ENCODE assay signal across 8 mouse cellular contexts in the genomic region with DNA sequence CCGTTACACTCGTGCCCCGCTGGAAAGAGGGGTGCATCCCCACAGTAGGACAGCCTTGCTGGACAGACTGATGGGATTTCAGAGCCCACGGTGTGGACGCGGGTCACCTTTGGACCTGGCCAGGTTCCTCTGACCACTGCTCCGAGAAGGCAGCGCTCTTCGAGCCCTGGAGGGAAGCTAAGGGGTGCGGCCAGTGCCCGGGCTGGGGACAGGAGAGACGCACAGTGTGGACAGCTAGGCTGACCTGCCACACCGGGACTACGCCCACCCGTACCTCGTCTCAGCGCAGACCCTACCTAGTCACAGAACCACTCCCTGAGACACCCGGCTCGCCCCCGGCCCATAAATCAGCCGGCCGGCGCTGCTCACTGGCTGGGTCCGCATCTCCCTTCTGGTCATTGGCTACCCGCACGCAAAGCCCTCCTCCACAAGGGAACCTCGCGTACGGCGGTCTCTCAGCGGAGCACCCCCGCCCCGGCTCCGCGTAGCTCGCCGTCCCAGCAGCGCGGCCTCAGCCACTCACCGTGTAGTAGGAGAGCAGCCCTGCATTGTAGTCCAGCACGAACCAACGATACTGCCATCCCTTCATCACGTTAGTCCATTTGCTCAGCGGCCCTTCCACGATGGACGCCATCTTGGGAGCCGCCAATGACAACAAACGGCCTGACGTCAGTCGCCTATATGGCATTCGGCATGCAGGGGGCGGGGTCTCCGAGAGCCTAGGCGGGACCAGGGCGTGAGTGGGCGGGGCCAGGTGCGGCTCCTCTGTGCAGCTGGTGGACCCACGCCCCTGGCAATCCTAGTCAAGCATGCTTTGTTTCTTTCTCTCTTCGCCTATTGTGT. TPM values are rescaled to one million over a fixed set of nuclear protein-coding genes. Genes with fewer than 3 reads are reported as not detected.
DNase-seq lines count a peak whose midpoint lies in the region; ATAC-seq and TF ChIP-seq lines count a peak whose summit lies in the region.

Gene Osbpl9 (minus strand): TSS at position 691 of the 843 bp plus-strand sequence.

- H3K9me3 ChIP-seq in CH12.LX (replicated peaks; ENCODE audit: low read length), result no peaks in the 10 kb centered on the region
- H3K9me3 ChIP-seq in forebrain, embryonic 11.5 days (ENCODE audit: control insufficient read depth, low read length), result no peaks in the 10 kb centered on the region
- no peaks in the 10 kb centered on the region for H3K9me3 ChIP-seq in heart, embryonic 16.5 days (replicated peaks; ENCODE audit: control insufficient read depth, low read length)
- no peaks in the 10 kb centered on the region for H3K9me3 ChIP-seq in liver, embryonic 15.5 days (replicated peaks)
- no peaks in the 10 kb centered on the region for H3K9me3 ChIP-seq in neural tube, embryonic 12.5 days

- H3K27ac ChIP-seq in CH12.LX (ENCODE audit: insufficient read depth, low read depth), result 0 out of 2 replicates have a peak within 1 kb of the TSS, but pooled peaks have one; percentile 22
- peak within 1 kb of the TSS; percentile 92 for H3K27ac ChIP-seq in forebrain, embryonic 11.5 days (ENCODE audit: low read depth, low read length)
- H3K27ac ChIP-seq in heart, embryonic 16.5 days (ENCODE audit: low read length), result peak within 1 kb of the TSS; percentile 98
- H3K27ac ChIP-seq in liver, embryonic 15.5 days (replicated peaks), result peak within 1 kb of the TSS; percentile 84
- peak within 1 kb of the TSS; percentile 91 for H3K27ac ChIP-seq in neural tube, embryonic 12.5 days

- no peak for TF ChIP-seq CTCF in CH12.LX (conservative IDR thresholded peaks at IDR 0.05 in 1 of 2, IDR thresholded peaks at IDR 0.05 in 1 of 2; ENCODE audit: low read depth in 2 of 2, low read length in 2 of 2)

- peaks cover 0 to 9% of the 10 kb centered on the region in 2 experiments; a peak in 2 of 4 replicates for H3K4me1 ChIP-seq in CH12.LX (ENCODE audit: control insufficient read depth in 1 of 2, insufficient read depth in 2 of 2)
- H3K4me1 ChIP-seq in forebrain, embryonic 11.5 days (replicated peaks; ENCODE audit: control insufficient read depth, insufficient read depth, low read length), result 0 out of 2 replicates have a peak, but pooled peaks cover 6% of the 10 kb centered on the region
- H3K4me1 ChIP-seq in heart, embryonic 16.5 days (ENCODE audit: control insufficient read depth, insufficient read depth, low read length), result peaks cover 9% of the 10 kb centered on the region
- peaks cover 31% of the 10 kb centered on the region for H3K4me1 ChIP-seq in liver, embryonic 15.5 days (replicated peaks)
- peaks cover 12% of the 10 kb centered on the region for H3K4me1 ChIP-seq in neural tube, embryonic 12.5 days

- DNase-seq in CH12.LX (ENCODE audit: extremely low read depth), result peak; percentile 96
- DNase-seq in c-Kit-positive CD71-positive TER-119-negative erythroid progenitor cells, embryonic 14.5 days (ENCODE audit: low read depth), result peak; percentile 94
- peak; percentile 100 for DNase-seq in forebrain, embryonic 11.5 days (ENCODE audit: low spot score)
- DNase-seq in kidney, postnatal 36 days, result peak; percentile 98 to 100
- peak; percentile 89 for DNase-seq in telencephalon, adult 2 months (ENCODE audit: low read depth, low spot score)

- TF ChIP-seq POLR2A in CH12.LX (IDR thresholded peaks at IDR 0.05; ENCODE audit: low read depth, low read length), result peak; percentile 62

- H3K79me2 ChIP-seq in CH12.LX (replicated peaks; ENCODE audit: control insufficient read depth, extremely low read depth, insufficient read depth, poor library complexity, severe bottlenecking), result no peaks in the 10 kb centered on the region

- peaks cover 0 to 3% of the 10 kb centered on the region in 2 experiments for H3K36me3 ChIP-seq in CH12.LX (replicated peaks in 1 of 2; ENCODE audit: control insufficient read depth in 1 of 2, insufficient read depth in 1 of 2, low read length in 1 of 2)
- H3K36me3 ChIP-seq in forebrain, embryonic 11.5 days (ENCODE audit: control insufficient read depth, insufficient read depth, low read length), result no peaks in the 10 kb centered on the region
- H3K36me3 ChIP-seq in heart, embryonic 16.5 days (ENCODE audit: control insufficient read depth, insufficient read depth), result no peaks in the 10 kb centered on the region
- no peaks in the 10 kb centered on the region for H3K36me3 ChIP-seq in liver, embryonic 15.5 days (replicated peaks)
- peaks cover 8% of the 10 kb centered on the region; the same call in 1 of the 2 replicates for H3K36me3 ChIP-seq in neural tube, embryonic 12.5 days

- peak; percentile 99 for ATAC-seq in forebrain, embryonic 11.5 days (replicated peaks; ENCODE audit: low FRiP score)
- ATAC-seq in heart, embryonic 16.5 days (replicated peaks; ENCODE audit: extremely low read depth, insufficient read depth, low FRiP score), result peak; percentile 98
- ATAC-seq in liver, embryonic 15.5 days (ENCODE audit: insufficient read depth), result peak; percentile 93
- ATAC-seq in neural tube, embryonic 12.5 days (ENCODE audit: low FRiP score, low read depth), result peak; percentile 98

- dilution Hi-C loops in CH12.LX (cut with MboI; ENCODE audit: extremely low pct_ligation_motif_present, extremely low pct_unique_long_range_greater_than_20kb, low sequenced_read_pairs), result no loop called here

- H3K27me3 ChIP-seq in CH12.LX (replicated peaks), result no peaks in the 10 kb centered on the region
- no peaks in the 10 kb centered on the region for H3K27me3 ChIP-seq in forebrain, embryonic 11.5 days (ENCODE audit: control insufficient read depth, insufficient read depth, low read length)
- H3K27me3 ChIP-seq in heart, embryonic 16.5 days (ENCODE audit: control insufficient read depth, insufficient read depth, low read length), result no peaks in the 10 kb centered on the region
- H3K27me3 ChIP-seq in liver, embryonic 15.5 days, result no peaks in the 10 kb centered on the region
- H3K27me3 ChIP-seq in neural tube, embryonic 12.5 days (replicated peaks), result no peaks in the 10 kb centered on the region

- under 1% methylated on average over 59 of the region's 59 CpGs for WGBS in forebrain, embryonic 11.5 days
- under 1% methylated on average over 59 of the region's 59 CpGs for WGBS in heart, embryonic 16.5 days
- WGBS in liver, embryonic 15.5 days (ENCODE audit: insufficient replicate concordance), result under 1% methylated on average over 59 of the region's 59 CpGs
- WGBS in neural tube, embryonic 12.5 days, result under 1% methylated on average over 59 of the region's 59 CpGs

- TF ChIP-seq EP300 in CH12.LX (IDR thresholded peaks at IDR 0.05; ENCODE audit: low read length), result no peak

- H3K9ac ChIP-seq in CH12.LX (ENCODE audit: insufficient read depth, low read depth), result peak within 1 kb of the TSS; percentile 30; the same call in 1 of the 2 replicates
- peak within 1 kb of the TSS; percentile 77 for H3K9ac ChIP-seq in forebrain, embryonic 11.5 days (ENCODE audit: low read length)
- H3K9ac ChIP-seq in heart, embryonic 16.5 days (ENCODE audit: low read length), result peak within 1 kb of the TSS; percentile 82
- H3K9ac ChIP-seq in liver, embryonic 15.5 days, result peak within 1 kb of the TSS; percentile 78
- H3K9ac ChIP-seq in neural tube, embryonic 12.5 days, result peak within 1 kb of the TSS; percentile 87

- H3K4me3 ChIP-seq in CH12.LX (replicated peaks in 1 of 3; ENCODE audit: low read depth in 2 of 3, low read length in 2 of 3, poor library complexity in 1 of 3), result peak within 1 kb of the TSS; percentile 77 to 82 (median 82)
- H3K4me3 ChIP-seq in forebrain, embryonic 11.5 days (ENCODE audit: low read depth, low read length), result peak within 1 kb of the TSS; percentile 82
- H3K4me3 ChIP-seq in heart, embryonic 16.5 days (ENCODE audit: low read length), result peak within 1 kb of the TSS; percentile 84
- peak within 1 kb of the TSS; percentile 92 for H3K4me3 ChIP-seq in liver, embryonic 15.5 days (replicated peaks)
- peak within 1 kb of the TSS; percentile 89 for H3K4me3 ChIP-seq in neural tube, embryonic 12.5 days

- H3K4me2 ChIP-seq in CH12.LX (ENCODE audit: insufficient read depth, low read depth, poor library complexity, severe bottlenecking), result peak within 1 kb of the TSS; percentile 98
- peak within 1 kb of the TSS; percentile 97 for H3K4me2 ChIP-seq in forebrain, embryonic 11.5 days (ENCODE audit: low read depth, low read length, severe bottlenecking)
- H3K4me2 ChIP-seq in heart, embryonic 16.5 days (ENCODE audit: low read depth, low read length), result peak within 1 kb of the TSS; percentile 90
- H3K4me2 ChIP-seq in liver, embryonic 15.5 days, result peak within 1 kb of the TSS; percentile 98
- H3K4me2 ChIP-seq in neural tube, embryonic 12.5 days (replicated peaks), result peak within 1 kb of the TSS; percentile 93

- in situ Hi-C loops in CH12.LX (cut with MboI; ENCODE audit: low pct_ligation_motif_present, low pct_unique_long_range_greater_than_20kb, low sequenced_read_pairs), result no loop called here

- no peak for TF ChIP-seq RAD21 in CH12.LX (IDR thresholded peaks at IDR 0.05; ENCODE audit: low read depth, low read length)

TF ChIP-seq in CH12.LX, 34 proteins besides CTCF, POLR2A, EP300 and RAD21 (continues in another document):
- TF ChIP-seq JUND (conservative IDR thresholded peaks at IDR 0.05; ENCODE audit: low read depth, low read length) (no peak), E2F4 (IDR thresholded peaks at IDR 0.05; ENCODE audit: insufficient replicate concordance, low read depth, low read length) (no peak), HCFC1 (IDR thresholded peaks at IDR 0.05; ENCODE audit: low read depth, low read length) (peak; percentile 64; the same call in 1 of the 2 replicates), ZC3H11A (IDR thresholded peaks at IDR 0.05; ENCODE audit: low read depth, low read length) (no peak), POLR2AphosphoS2 (IDR thresholded peaks at IDR 0.05; ENCODE audit: low read depth, low read length) (no peak), MXI1 (IDR thresholded peaks at IDR 0.05; ENCODE audit: low read depth, low read length) (peak; percentile 88), ZNF384 (IDR thresholded peaks at IDR 0.05; ENCODE audit: low read depth, low read length) (no peak), ELF1 (IDR thresholded peaks at IDR 0.05; ENCODE audit: low read depth, low read length) (no peak), ZMIZ1 (IDR thresholded peaks at IDR 0.05; ENCODE audit: low read depth, low read length) (0 out of 2 replicates have a peak, but pooled peaks have one; percentile 26), ETS1 (conservative IDR thresholded peaks at IDR 0.05; ENCODE audit: low read depth, low read length) (no peak), CHD2 (IDR thresholded peaks at IDR 0.05; ENCODE audit: low read length) (peak; percentile 40; the same call in 1 of the 2 replicates), UBTF (IDR thresholded peaks at IDR 0.05; ENCODE audit: low read depth, low read length) (0 out of 2 replicates have a peak, but pooled peaks have one; percentile 37)

RNA-seq across cellular contexts. Expression of gene Osbpl9, which starts in this region (rescaled TPM):
- total RNA-seq in CH12.LX (2012; rRNA removed) (51.6 and 55.5 TPM in 2 replicates), CH12.LX (2014; rRNA removed) (59.2 and 66.0 TPM in 2 replicates)
- polyA plus RNA-seq in CH12.LX (2012; ENCODE audit: insufficient read length, low read depth), result 73.5 and 77.0 TPM in 2 replicates
- 65.8 and 67.7 TPM in 2 replicates for polyA plus RNA-seq in forebrain, embryonic 11.5 days (2014; fragmentation: Nextera tagmentation; extraction: Ambion mirVana)
- 52.8 and 57.2 TPM in 2 replicates for polyA plus RNA-seq in heart, embryonic 16.5 days (2015; fragmentation: Nextera tagmentation; extraction: Ambion mirVana)
- 25.1 and 26.4 TPM in 2 replicates for polyA plus RNA-seq in liver, embryonic 15.5 days (2015; fragmentation: Nextera tagmentation; extraction: Ambion mirVana)
- 89.8 and 95.9 TPM in 2 replicates for polyA plus RNA-seq in neural tube, embryonic 12.5 days (2016; fragmentation: Nextera tagmentation; extraction: Ambion mirVana)

Comparison
In these comparisons a context has a peak if more than half of its experiments do, and no peak if none do; other contexts are left out.
1. Peak in every context shown above with its lines: DNase-seq, ATAC-seq, H3K4me3 ChIP-seq and H3K27ac ChIP-seq.
2. H3K27ac ChIP-seq: peak in every context shown above with its lines; median percentile 98 in heart, embryonic 16.5 days; 92 in forebrain, embryonic 11.5 days; 91 in neural tube, embryonic 12.5 days; 84 in liver, embryonic 15.5 days; 22 in CH12.LX.
3. H3K9ac ChIP-seq: peak in every context shown above with its lines; median percentile 87 in neural tube, embryonic 12.5 days; 82 in heart, embryonic 16.5 days; 78 in liver, embryonic 15.5 days; 77 in forebrain, embryonic 11.5 days; 30 in CH12.LX.